Mouse (Mus musculus): ENCODE measurements around the gene Adcy2.

DNA sequence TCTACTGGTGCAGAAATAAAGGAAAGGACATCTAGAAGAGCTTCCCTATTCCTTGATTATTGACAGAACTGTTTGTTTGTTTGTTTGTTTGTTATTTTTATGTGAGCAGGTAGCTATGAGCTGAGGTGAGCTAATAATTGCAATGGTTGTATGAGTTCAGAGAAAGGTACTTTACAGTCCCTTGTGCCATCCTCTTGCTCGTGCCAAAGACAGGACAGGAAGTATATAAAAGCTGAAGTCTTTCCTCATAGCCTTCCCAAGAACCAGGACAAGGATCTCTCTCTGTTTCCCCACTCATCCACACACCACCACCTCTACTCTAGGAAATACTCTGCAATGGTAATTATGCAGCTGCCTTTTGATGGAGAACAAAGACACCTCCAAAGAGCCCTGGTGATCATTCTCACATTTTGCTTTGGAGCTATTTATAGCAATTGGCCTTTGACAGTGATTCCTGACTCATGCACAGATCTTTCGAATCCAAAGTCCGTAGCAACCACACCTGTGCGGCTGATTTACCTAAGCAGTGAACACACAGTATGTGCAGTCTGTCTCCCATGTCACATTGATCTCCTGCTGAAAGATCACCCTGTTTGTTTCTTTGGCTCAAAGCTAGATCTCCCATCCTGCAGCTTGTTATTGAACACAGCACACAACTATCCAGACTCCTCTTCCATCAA, 29.9 kb upstream of the Adcy2 start:
- TF ChIP-seq EP300 (IDR thresholded peaks at IDR 0.05; ENCODE audit: low read depth in 1 of 2, low read length in 2 of 2) (no peak), JUND (IDR thresholded peaks at IDR 0.05; ENCODE audit: low read depth, low read length) (no peak), POLR2A (IDR thresholded peaks at IDR 0.05; ENCODE audit: control insufficient read depth in 1 of 2, insufficient read depth in 1 of 2, low read depth in 1 of 2, low read length in 2 of 2, poor library complexity in 1 of 2) (no peak), CTCF (IDR thresholded peaks at IDR 0.05 in 2 of 3, conservative IDR thresholded peaks at IDR 0.05 in 1 of 3; ENCODE audit: control insufficient read depth in 1 of 3, insufficient read depth in 1 of 3, low read depth in 2 of 3, low read length in 3 of 3, poor library complexity in 1 of 3, severe bottlenecking in 1 of 3) (no peak), GABPA (IDR thresholded peaks at IDR 0.05; ENCODE audit: low read depth, low read length) (no peak), MEF2A (IDR thresholded peaks at IDR 0.05; ENCODE audit: extremely low read depth, insufficient replicate concordance, low read depth, low read length, poor library complexity, severe bottlenecking) (no peak), MYB (IDR thresholded peaks at IDR 0.05; ENCODE audit: low read depth, low read length) (no peak), NELFE (IDR thresholded peaks at IDR 0.05; ENCODE audit: low read depth, low read length) (no peak), MYC (IDR thresholded peaks at IDR 0.05; ENCODE audit: low read depth, low read length) (no peak), USF1 (IDR thresholded peaks at IDR 0.05; ENCODE audit: low read depth, low read length) (no peak)

Data from MEL (cell line).